Mouse (Mus musculus) liver, adult 2 months (tissue): ENCODE data around the gene Zbtb44. TPM values are rescaled to one million over a fixed set of nuclear protein-coding genes. Genes with fewer than 3 reads are reported as not detected.

Experiments
- DNase-seq: peaks from one replicate; pipeline ENCODE4 v3.0.0-alpha.2; 2011; ENCODE audit warnings: low read depth, low spot score; ENCODE audit errors: extremely low read depth
- H3K27ac ChIP-seq: fragments of 200-500 bp; replicated peaks from 2 replicates; pipeline ENCODE4 v1.5.1; 2012; ENCODE audit warnings: low read depth, mild to moderate bottlenecking, control low read depth, inconsistent platforms, low read length; ENCODE audit not compliant: insufficient read depth
- H3K27me3 ChIP-seq: fragments of 200-500 bp; 2 replicates; pipeline ENCODE4 v1.6.1; 2012; ENCODE audit warnings: mild to moderate bottlenecking, moderate library complexity, low read length, inconsistent platforms; ENCODE audit not compliant: control insufficient read depth, insufficient read depth
- H3K36me3 ChIP-seq: fragments of 200-500 bp; 2 replicates; pipeline ENCODE4 v1.6.1; 2012; ENCODE audit warnings: low read length, inconsistent platforms; ENCODE audit not compliant: control insufficient read depth, insufficient read depth
- H3K4me1 ChIP-seq: fragments of 200-500 bp; 2 replicates; pipeline ENCODE4 v1.6.1; 2011; ENCODE audit warnings: low read length; ENCODE audit not compliant: control insufficient read depth, insufficient read depth
- H3K4me3 ChIP-seq: fragments of 200-500 bp; 2 replicates; pipeline ENCODE4 v1.5.1; 2011; ENCODE audit warnings: low read depth, mild to moderate bottlenecking, control low read depth, low read length, moderate library complexity; ENCODE audit not compliant: insufficient read depth
- H3K79me2 ChIP-seq: fragments of 200-500 bp; 2 replicates; pipeline ENCODE4 v1.6.1; 2012; ENCODE audit warnings: inconsistent platforms, mild to moderate bottlenecking, low read length, moderate library complexity; ENCODE audit not compliant: control insufficient read depth, insufficient read depth
- H3K9ac ChIP-seq: fragments of 200-500 bp; 2 replicates; pipeline ENCODE4 v1.6.1; 2012; ENCODE audit warnings: low read depth, mild to moderate bottlenecking, control low read depth, inconsistent platforms, low read length
- CTCF ChIP-seq: fragments of 200-500 bp; IDR thresholded peaks from 2 replicates; pipeline ENCODE4 v1.5.1; 2011; ENCODE audit warnings: low read depth, low read length, control low read depth
- POLR2A ChIP-seq: fragments of 200-500 bp; IDR thresholded peaks from 2 replicates; pipeline ENCODE4 v1.6.1; 2011; ENCODE audit warnings: low read length, control low read depth; ENCODE audit not compliant: insufficient read depth; ENCODE audit errors: extremely low read depth
- WGBS: fragments of 180-500 bp; shearing (Covaris S2); methylation state at CpG from one replicate; pipeline ENCODE4 v1.1.7; 2018; 5-methylcytosine and 5-hydroxymethylcytosine counted together
- polyA plus RNA-seq: library from polyadenylated mRNA; depleted of rRNA; stranded (reverse); fragments of >200 nt; gene quantifications from 2 replicates; pipeline ENCODE4 v1.2.3, GENCODE M21; 2012; rRNA removed
- total RNA-seq: library from RNA; depleted of rRNA; stranded (reverse); fragments of >200 nt; gene quantifications from 2 replicates; pipeline ENCODE4 v1.2.3, GENCODE M21; 2014; rRNA removed

The Zbtb44 gene
- total and polyA plus RNA-seq, 2 experiments: 4.5 to 31.0 TPM

GRCm38 (mm10) chr9:31118520-31119298 lies 88.3 kb downstream of the Zbtb44 start:
- 42% methylated on average over 11 of the region's 11 CpGs for WGBS
- Histone ChIP-seq H3K27ac (no peak overlapping the region), H3K4me3 (no peak overlapping the region), H3K36me3 (no peaks in the 10 kb centered on the region), H3K9ac (no peak overlapping the region), H3K79me2 (no peaks in the 10 kb centered on the region), H3K4me1 (no peaks in the 10 kb centered on the region), H3K27me3 (no peaks in the 10 kb centered on the region)
- TF ChIP-seq POLR2A (no peak), CTCF (no peak)
- DNase-seq: no peak

GRCm38 (mm10) chr9:31119405-31119804 lies 89.0 kb downstream of the Zbtb44 start:
- H3K27ac ChIP-seq: no peak overlapping the region
- H3K27me3 ChIP-seq: no peaks in the 10 kb centered on the region
- no peaks in the 10 kb centered on the region for H3K36me3 ChIP-seq
- no peak for TF ChIP-seq POLR2A
- no peak for TF ChIP-seq CTCF
- no peaks in the 10 kb centered on the region for H3K79me2 ChIP-seq
- H3K9ac ChIP-seq: no peak overlapping the region
- H3K4me1 ChIP-seq: no peaks in the 10 kb centered on the region
- WGBS: 65% methylated on average over 5 of the region's 5 CpGs
- DNase-seq: no peak
- no peak overlapping the region for H3K4me3 ChIP-seq

GRCm38 (mm10) chr9:31119882-31120532 lies 89.6 kb downstream of the Zbtb44 start:
- 70% methylated on average over 11 of the region's 11 CpGs for WGBS
- Histone ChIP-seq H3K79me2 (no peaks in the 10 kb centered on the region), H3K36me3 (no peaks in the 10 kb centered on the region), H3K4me3 (no peak overlapping the region), H3K27me3 (no peaks in the 10 kb centered on the region), H3K4me1 (no peaks in the 10 kb centered on the region), H3K27ac (no peak overlapping the region), H3K9ac (no peak overlapping the region)
- DNase-seq: no peak
- TF ChIP-seq CTCF (no peak), POLR2A (no peak)

GRCm38 (mm10) chr9:31120533-31120915 lies 90.1 kb downstream of the Zbtb44 start:
- TF ChIP-seq POLR2A: no peak
- no peak for TF ChIP-seq CTCF
- no peaks in the 10 kb centered on the region for H3K36me3 ChIP-seq
- H3K9ac ChIP-seq: no peak overlapping the region
- no peak for DNase-seq
- no peak overlapping the region for H3K4me3 ChIP-seq
- no peaks in the 10 kb centered on the region for H3K79me2 ChIP-seq
- no peaks in the 10 kb centered on the region for H3K27me3 ChIP-seq
- H3K4me1 ChIP-seq: no peaks in the 10 kb centered on the region
- 59% methylated on average over 4 of the region's 4 CpGs for WGBS
- no peak overlapping the region for H3K27ac ChIP-seq

- WGBS: 76% methylated on average over 13 of the region's 13 CpGs
- TF ChIP-seq CTCF (no peak), POLR2A (no peak)
- no peak overlapping the region for H3K4me3 ChIP-seq
- no peak overlapping the region for H3K27ac ChIP-seq
- no peaks in the 10 kb centered on the region for H3K36me3 ChIP-seq
- H3K27me3 ChIP-seq: no peaks in the 10 kb centered on the region
- no peak overlapping the region for H3K9ac ChIP-seq
- no peaks in the 10 kb centered on the region for H3K79me2 ChIP-seq
- no peaks in the 10 kb centered on the region for H3K4me1 ChIP-seq
- DNase-seq: no peak
Observed at GRCm38 (mm10) chr9:31122464-31123030, 92.1 kb downstream of the Zbtb44 start.

Other genes starting within 250 kb of the Zbtb44 start
- gene Adamts15, start 108.2 kb upstream of the Zbtb44 start, total RNA-seq: 0.37 and 0.67 TPM in 2 replicates
- gene Adamts15, start 108.2 kb upstream of the Zbtb44 start, polyA plus RNA-seq: 0.29 and 0.35 TPM in 2 replicates
- 0.07 TPM in 1 of 2 replicates, not detected in the other for gene Adamts8, start 88.1 kb upstream of the Zbtb44 start, total RNA-seq
- not detected in 2 replicates for gene Adamts8, start 88.1 kb upstream of the Zbtb44 start, polyA plus RNA-seq
- 0.27 and 0.46 TPM in 2 replicates for gene St14, start 101.2 kb downstream of the Zbtb44 start, total RNA-seq
- 0.31 and 0.37 TPM in 2 replicates for gene St14, start 101.2 kb downstream of the Zbtb44 start, polyA plus RNA-seq
- 195 and 214 TPM in 2 replicates for gene Aplp2, start 181.2 kb downstream of the Zbtb44 start, total RNA-seq
- 260 and 276 TPM in 2 replicates for gene Aplp2, start 181.2 kb downstream of the Zbtb44 start, polyA plus RNA-seq
- gene Prdm10, start 249.9 kb downstream of the Zbtb44 start, total RNA-seq: 2.7 and 3.6 TPM in 2 replicates
- gene Prdm10, start 249.9 kb downstream of the Zbtb44 start, polyA plus RNA-seq: 4.5 and 4.8 TPM in 2 replicates